Mouse (Mus musculus): ENCODE measurements around the gene Gm29735. TPM values are rescaled to one million over a fixed set of nuclear protein-coding genes. Genes with fewer than 3 reads are reported as not detected.

The Gm29735 gene
- polyA plus RNA-seq, 1 experiment from 2014 or later = not detected

Other genes with a start within 250 kb of the Gm29735 start
- gene Tollip, start 238.6 kb downstream of the Gm29735 start, polyA plus RNA-seq (2014; fragmentation: Nextera tagmentation; extraction: Ambion mirVana) = 37.7 and 41.9 TPM in 2 replicates
- gene Brsk2, start 207.4 kb downstream of the Gm29735 start, polyA plus RNA-seq (2014; fragmentation: Nextera tagmentation; extraction: Ambion mirVana) = 0.34 and 0.61 TPM in 2 replicates
- gene Mob2, start 96.0 kb downstream of the Gm29735 start, polyA plus RNA-seq (2014; fragmentation: Nextera tagmentation; extraction: Ambion mirVana) = 63.1 and 67.1 TPM in 2 replicates
- gene Dusp8, start 61.3 kb downstream of the Gm29735 start, polyA plus RNA-seq (2014; fragmentation: Nextera tagmentation; extraction: Ambion mirVana) = 2.5 and 2.6 TPM in 2 replicates
- gene Gm45618, start 36.4 kb downstream of the Gm29735 start, polyA plus RNA-seq (2014; fragmentation: Nextera tagmentation; extraction: Ambion mirVana) = not detected in 2 replicates
- gene Gm39115, start 21.1 kb downstream of the Gm29735 start, polyA plus RNA-seq (2014; fragmentation: Nextera tagmentation; extraction: Ambion mirVana) = not detected in 2 replicates
- not detected in 2 replicates for gene Gm45337, start 12.5 kb downstream of the Gm29735 start, polyA plus RNA-seq (2014; fragmentation: Nextera tagmentation; extraction: Ambion mirVana)
- gene Gm4553, start 8.6 kb upstream of the Gm29735 start, polyA plus RNA-seq (2014; fragmentation: Nextera tagmentation; extraction: Ambion mirVana) = not detected in 2 replicates
- not detected in 2 replicates for gene Krtap5-2, start 18.9 kb upstream of the Gm29735 start, polyA plus RNA-seq (2014; fragmentation: Nextera tagmentation; extraction: Ambion mirVana)
- not detected in 2 replicates for gene Gm10153, start 33.3 kb upstream of the Gm29735 start, polyA plus RNA-seq (2014; fragmentation: Nextera tagmentation; extraction: Ambion mirVana)
- not detected in 2 replicates for gene Krtap5-3, start 44.3 kb upstream of the Gm29735 start, polyA plus RNA-seq (2014; fragmentation: Nextera tagmentation; extraction: Ambion mirVana)
- not detected in 2 replicates for gene Gm7579, start 54.7 kb upstream of the Gm29735 start, polyA plus RNA-seq (2014; fragmentation: Nextera tagmentation; extraction: Ambion mirVana)
- gene Krtap5-5, start 72.9 kb upstream of the Gm29735 start, polyA plus RNA-seq (2014; fragmentation: Nextera tagmentation; extraction: Ambion mirVana) = not detected in 2 replicates
- not detected in 2 replicates for gene Gm40460, start 84.0 kb upstream of the Gm29735 start, polyA plus RNA-seq (2014; fragmentation: Nextera tagmentation; extraction: Ambion mirVana)
- gene Gm2431, start 101.2 kb upstream of the Gm29735 start, polyA plus RNA-seq (2014; fragmentation: Nextera tagmentation; extraction: Ambion mirVana) = not detected in 2 replicates
- gene Gm4559, start 117.2 kb upstream of the Gm29735 start, polyA plus RNA-seq (2014; fragmentation: Nextera tagmentation; extraction: Ambion mirVana) = not detected in 2 replicates
- not detected in 2 replicates for gene Krtap5-1, start 140.0 kb upstream of the Gm29735 start, polyA plus RNA-seq (2014; fragmentation: Nextera tagmentation; extraction: Ambion mirVana)
- not detected in 2 replicates for gene Krtap5-4, start 146.4 kb upstream of the Gm29735 start, polyA plus RNA-seq (2014; fragmentation: Nextera tagmentation; extraction: Ambion mirVana)
- 1.8 and 2.4 TPM in 2 replicates for gene Ifitm10, start 216.6 kb upstream of the Gm29735 start, polyA plus RNA-seq (2014; fragmentation: Nextera tagmentation; extraction: Ambion mirVana)
- not detected in 2 replicates for gene Gm49369, start 225.6 kb upstream of the Gm29735 start, polyA plus RNA-seq (2014; fragmentation: Nextera tagmentation; extraction: Ambion mirVana)
- gene Ctsd, start 230.9 kb upstream of the Gm29735 start, polyA plus RNA-seq (2014; fragmentation: Nextera tagmentation; extraction: Ambion mirVana) = 316 and 340 TPM in 2 replicates

All from liver, embryonic 11.5 days (tissue).